Mouse (Mus musculus): ENCODE measurements around the gene Gm4305.
"Not testable (repeated sequence)": the region's sequence is repeated elsewhere in the genome, so short reads cannot be mapped to it uniquely, and the experiment has no call there.

Gene Gm4305

GRCm38 (mm10) chr10:100350793-100351192, at the start of gene Gm4305:
TSS of gene Gm4305 (plus strand) at chr10:100351093.
- DNase-seq: not testable (repeated sequence)

- not testable (repeated sequence) for DNase-seq
These were observed 15.5 kb upstream of the Gm4305 start, which contains the start of gene Gm4301 for GRCm38 (mm10) chr10:100335376-100335775. TSS of gene Gm4301 (plus strand) at chr10:100335676.

- DNase-seq: not testable (repeated sequence)
These were observed 10.4 kb upstream of the Gm4305 start, which contains the start of gene Gm4302 for GRCm38 (mm10) chr10:100340536-100340935. TSS of gene Gm4302 (plus strand) at chr10:100340836.

GRCm38 (mm10) chr10:100345672-100346071, 5.2 kb upstream of the Gm4305 start, which contains the start of gene Gm4303:
TSS of gene Gm4303 (plus strand) at chr10:100345972.
- DNase-seq: not testable (repeated sequence)

GRCm38 (mm10) chr10:100356841-100357240, 5.9 kb downstream of the Gm4305 start:
- peak in 1 of 2 experiments; percentile 4 for DNase-seq

GRCm38 (mm10) chr10:100361038-100361437, 10.1 kb downstream of the Gm4305 start, which contains the start of gene Gm4307:
TSS of gene Gm4307 (plus strand) at chr10:100361338.
- not testable (repeated sequence) for DNase-seq

- DNase-seq: not testable (repeated sequence)
These were observed 31.6 kb downstream of the Gm4305 start, which contains the start of gene Gm4312 for GRCm38 (mm10) chr10:100382460-100382859. TSS of gene Gm4312 (minus strand) at chr10:100382560.
